Mouse (Mus musculus): Measurements from ENCODE around the gene Pkig. TPM values are rescaled to one million over a fixed set of nuclear protein-coding genes. Genes with fewer than 3 reads are reported as not detected.

Gene Pkig
- polyA plus RNA-seq, 1 experiment from 2014 or later: 174 TPM

Other genes with a start within 250 kb of the Pkig start
- gene Oser1, start 233.7 kb upstream of the Pkig start, polyA plus RNA-seq (2015; fragmentation: Nextera tagmentation; extraction: Ambion mirVana): 87.0 and 87.3 TPM in 2 replicates
- 1.2 and 2.8 TPM in 2 replicates for gene Gdap1l1, start 219.9 kb upstream of the Pkig start, polyA plus RNA-seq (2015; fragmentation: Nextera tagmentation; extraction: Ambion mirVana)
- gene Fitm2, start 185.8 kb upstream of the Pkig start, polyA plus RNA-seq (2015; fragmentation: Nextera tagmentation; extraction: Ambion mirVana): 9.8 TPM in 2 replicates
- gene R3hdml, start 166.1 kb upstream of the Pkig start, polyA plus RNA-seq (2015; fragmentation: Nextera tagmentation; extraction: Ambion mirVana): 31.2 and 34.9 TPM in 2 replicates
- gene Hnf4a, start 151.6 kb upstream of the Pkig start, polyA plus RNA-seq (2015; fragmentation: Nextera tagmentation; extraction: Ambion mirVana): 18.6 and 19.4 TPM in 2 replicates
- gene Ttpal, start 56.1 kb upstream of the Pkig start, polyA plus RNA-seq (2015; fragmentation: Nextera tagmentation; extraction: Ambion mirVana): 29.2 and 30.6 TPM in 2 replicates
- gene Serinc3, start 13.3 kb upstream of the Pkig start, polyA plus RNA-seq (2015; fragmentation: Nextera tagmentation; extraction: Ambion mirVana): 43.7 and 44.0 TPM in 2 replicates
- gene Ada, start 91.9 kb downstream of the Pkig start, polyA plus RNA-seq (2015; fragmentation: Nextera tagmentation; extraction: Ambion mirVana): 9.5 and 11.8 TPM in 2 replicates
- gene Ccn5, start 162.5 kb downstream of the Pkig start, polyA plus RNA-seq (2015; fragmentation: Nextera tagmentation; extraction: Ambion mirVana): 0.62 and 1.0 TPM in 2 replicates
- not detected in 2 replicates for gene Kcnk15, start 195.3 kb downstream of the Pkig start, polyA plus RNA-seq (2015; fragmentation: Nextera tagmentation; extraction: Ambion mirVana)

Data from kidney, embryonic 15.5 days (tissue).